Mouse (Mus musculus) MEL (cell line): ENCODE data around the gene Rgs6. TPM values are rescaled to one million over a fixed set of nuclear protein-coding genes. Genes with fewer than 3 reads are reported as not detected.

Experiments
- DNase-seq: peaks from one replicate; pipeline ENCODE4 v3.0.0; 2011; ENCODE audit warnings: low read depth, low spot score
- H3K27ac ChIP-seq: 2 replicates; pipeline ENCODE4 v1.5.1; 2012; ENCODE audit warnings: low read depth, mild to moderate bottlenecking, control low read depth, low read length, moderate library complexity; ENCODE audit not compliant: control insufficient read depth
- H3K27me3 ChIP-seq, 2 experiments: fragments of 150-350 bp in 1 of 2; sonication (generic) in 1 of 2; 2 replicates each; pipeline ENCODE4 v1.6.1; 2012; ENCODE audit warnings: low read length in 2 of 2, mild to moderate bottlenecking in 2 of 2, improper control_type of control experiment in 1 of 2, moderate library complexity in 1 of 2; ENCODE audit not compliant: insufficient read depth in 2 of 2, control insufficient read depth in 1 of 2
- H3K36me3 ChIP-seq, 2 experiments: 2 replicates each; pipeline ENCODE4 v1.6.1; 2012 to 2014; ENCODE audit warnings: low read length in 2 of 2, improper control_type of control experiment in 1 of 2, inconsistent platforms in 1 of 2, mild to moderate bottlenecking in 1 of 2; ENCODE audit not compliant: insufficient read depth in 2 of 2, control insufficient read depth in 1 of 2
- H3K4me1 ChIP-seq, 2 experiments: fragments of 150-350 bp in 1 of 2; sonication (generic) in 1 of 2; 2 replicates each; pipeline ENCODE4 v1.6.1; 2012; ENCODE audit warnings: low read length in 2 of 2, improper control_type of control experiment in 1 of 2, mild to moderate bottlenecking in 1 of 2; ENCODE audit not compliant: insufficient read depth in 2 of 2, control insufficient read depth in 1 of 2
- H3K4me3 ChIP-seq, 2 experiments: fragments of 150-350 bp in 1 of 2; sonication (generic) in 1 of 2; 2 replicates each; pipeline ENCODE4 v1.5.1; 2012; ENCODE audit warnings: low read depth in 2 of 2, low read length in 2 of 2, mild to moderate bottlenecking in 2 of 2, moderate library complexity in 2 of 2, control low read depth in 1 of 2, improper control_type of control experiment in 1 of 2; ENCODE audit not compliant: control insufficient read depth in 1 of 2, insufficient read depth in 1 of 2
- H3K79me2 ChIP-seq: 2 replicates; pipeline ENCODE4 v1.6.1; 2012; ENCODE audit warnings: mild to moderate bottlenecking, low read length, moderate library complexity; ENCODE audit not compliant: control insufficient read depth, poor library complexity, insufficient read depth
- H3K9ac ChIP-seq: 2 replicates; pipeline ENCODE4 v1.6.1; 2012; ENCODE audit warnings: low read depth, mild to moderate bottlenecking, control low read depth, low read length, moderate library complexity; ENCODE audit not compliant: control insufficient read depth, poor library complexity, severe bottlenecking
- H3K9me3 ChIP-seq: fragments of 150-350 bp; sonication (generic); replicated peaks from 2 replicates; pipeline ENCODE4 v1.6.1; 2012; ENCODE audit warnings: mild to moderate bottlenecking, low read length, improper control_type of control experiment, moderate library complexity; ENCODE audit not compliant: insufficient read depth
- BHLHE40 ChIP-seq: IDR thresholded peaks from 2 replicates; pipeline ENCODE4 v1.6.1; 2012; ENCODE audit warnings: low read depth, mild to moderate bottlenecking, inconsistent platforms, low read length, improper control_type of control experiment, borderline replicate concordance
- ELF1 ChIP-seq: IDR thresholded peaks from 2 replicates; pipeline ENCODE4 v1.6.1; 2014; ENCODE audit warnings: low read depth, mild to moderate bottlenecking, inconsistent platforms, low read length, improper control_type of control experiment, moderate library complexity
- GABPA ChIP-seq: IDR thresholded peaks from 2 replicates; pipeline ENCODE4 v1.6.1; 2012; ENCODE audit warnings: low read depth, mild to moderate bottlenecking, inconsistent platforms, low read length, improper control_type of control experiment, moderate library complexity
- GATA1 ChIP-seq: IDR thresholded peaks from 2 replicates; pipeline ENCODE4 v1.6.1; 2011; ENCODE audit warnings: low read depth, low read length, improper control_type of control experiment
- JUND ChIP-seq: IDR thresholded peaks from 2 replicates; pipeline ENCODE4 v1.6.1; 2011; ENCODE audit warnings: low read depth, mild to moderate bottlenecking, improper control_type of control experiment, low read length
- KAT2A ChIP-seq: conservative IDR thresholded peaks from 2 replicates; pipeline ENCODE4 v1.6.1; 2012; ENCODE audit warnings: low read depth, low read length, improper control_type of control experiment, inconsistent platforms
- MAX ChIP-seq: IDR thresholded peaks from 2 replicates; pipeline ENCODE4 v1.6.1; 2011; ENCODE audit warnings: low read length, improper control_type of control experiment
- MAZ ChIP-seq: IDR thresholded peaks from 2 replicates; pipeline ENCODE4 v1.6.1; 2012; ENCODE audit warnings: low read depth, mild to moderate bottlenecking, inconsistent platforms, low read length, improper control_type of control experiment
- NRF1 ChIP-seq: IDR thresholded peaks from 2 replicates; pipeline ENCODE4 v1.6.1; 2014; ENCODE audit warnings: low read depth, mild to moderate bottlenecking, inconsistent platforms, low read length, improper control_type of control experiment, moderate library complexity; ENCODE audit not compliant: poor library complexity, insufficient read depth, severe bottlenecking
- POLR2AphosphoS5 ChIP-seq: IDR thresholded peaks from 2 replicates; pipeline ENCODE4 v1.6.1; 2012; ENCODE audit warnings: low read depth, borderline replicate concordance, mild to moderate bottlenecking, inconsistent platforms, low read length, moderate library complexity, mixed read lengths
- RCOR1 ChIP-seq: IDR thresholded peaks from 2 replicates; pipeline ENCODE4 v1.6.1; 2012; ENCODE audit warnings: low read depth, mild to moderate bottlenecking, inconsistent platforms, low read length, improper control_type of control experiment
- TAL1 ChIP-seq: IDR thresholded peaks from 2 replicates; pipeline ENCODE4 v1.6.1; 2012; ENCODE audit warnings: mild to moderate bottlenecking, inconsistent platforms, low read length, moderate library complexity, mixed read lengths
- TCF12 ChIP-seq: IDR thresholded peaks from 2 replicates; pipeline ENCODE4 v1.6.1; 2014; ENCODE audit warnings: low read depth, mild to moderate bottlenecking, inconsistent platforms, low read length, improper control_type of control experiment, moderate library complexity
- UBTF ChIP-seq: IDR thresholded peaks from 2 replicates; pipeline ENCODE4 v1.6.1; 2012; ENCODE audit warnings: low read depth, mild to moderate bottlenecking, inconsistent platforms, low read length, improper control_type of control experiment, moderate library complexity, borderline replicate concordance; ENCODE audit not compliant: insufficient read depth
- USF1 ChIP-seq: IDR thresholded peaks from 2 replicates; pipeline ENCODE4 v1.6.1; 2014; ENCODE audit warnings: low read depth, mild to moderate bottlenecking, inconsistent platforms, low read length, improper control_type of control experiment, moderate library complexity
- USF2 ChIP-seq, 2 experiments: IDR thresholded peaks; 2 replicates each; pipeline ENCODE4 v1.6.1; 2011 to 2012; ENCODE audit warnings: improper control_type of control experiment in 2 of 2, low read length in 2 of 2, borderline replicate concordance in 1 of 2, inconsistent platforms in 1 of 2, low read depth in 1 of 2, mild to moderate bottlenecking in 1 of 2; ENCODE audit not compliant: insufficient read depth in 1 of 2
- ZKSCAN1 ChIP-seq: IDR thresholded peaks from 2 replicates; pipeline ENCODE4 v1.6.1; 2012; ENCODE audit warnings: low read depth, mild to moderate bottlenecking, inconsistent platforms, low read length, improper control_type of control experiment, moderate library complexity
- polyA plus RNA-seq, 2 experiments: library from polyadenylated mRNA; stranded (reverse) in 1 of 2; unstranded in 1 of 2; fragments of >175 nt in 1 of 2; fragments of >200 nt in 1 of 2; gene quantifications; 2 replicates each; pipeline versions ENCODE4 v1.2.1 to v1.2.4; 2012; ENCODE audit warnings: low replicate concordance in 2 of 2, low read depth in 1 of 2; ENCODE audit not compliant: insufficient read length in 2 of 2, insufficient read depth in 1 of 2, missing spikeins in 1 of 2
- total RNA-seq: library from RNA; depleted of rRNA; stranded (reverse); fragments of 300-350 nt; gene quantifications from 2 replicates; pipeline ENCODE4 v1.2.3, GENCODE M21; 2012

The Rgs6 gene
- total and polyA plus RNA-seq, 3 experiments: not detected

GRCm38 (mm10) chr12:82905773-82906172, 317.7 kb downstream of the Rgs6 start:
- TF ChIP-seq BHLHE40 (no peak), KAT2A (no peak)
- H3K27me3 ChIP-seq: peaks cover 0 to 1% of the 10 kb centered on the region in 2 experiments; a peak in 3 of 4 replicates
- DNase-seq: no peak

GRCm38 (mm10) chr12:82910846-82911245, 322.8 kb downstream of the Rgs6 start:
- no peak for DNase-seq
- H3K9me3 ChIP-seq: no peaks in the 10 kb centered on the region
- H3K9ac ChIP-seq: no peak overlapping the region
- H3K79me2 ChIP-seq: no peaks in the 10 kb centered on the region
- 0 out of 4 replicates have a peak, but pooled peaks cover 0 to 2% of the 10 kb centered on the region in 2 experiments for H3K27me3 ChIP-seq
- no peaks in the 10 kb centered on the region for H3K4me1 ChIP-seq
- no peak for TF ChIP-seq TAL1
- no peak for TF ChIP-seq MAZ
- no peak for TF ChIP-seq GATA1
- TF ChIP-seq NRF1: no peak
- no peak for TF ChIP-seq USF1
- TF ChIP-seq POLR2AphosphoS5: no peak
- TF ChIP-seq JUND: no peak
- TF ChIP-seq ELF1: no peak
- TF ChIP-seq KAT2A: no peak
- TF ChIP-seq TCF12: no peak
- TF ChIP-seq GABPA: no peak
- TF ChIP-seq USF2 (IDR thresholded peaks at IDR 0.05; ENCODE audit: borderline replicate concordance in 1 of 2, insufficient read depth in 1 of 2, low read depth in 1 of 2, low read length in 2 of 2): no peak
- no peak for TF ChIP-seq ZKSCAN1
- TF ChIP-seq UBTF: no peak
- no peak for TF ChIP-seq MAX
- no peak for TF ChIP-seq RCOR1
- TF ChIP-seq BHLHE40: no peak
- H3K36me3 ChIP-seq: no peaks in the 10 kb centered on the region
- no peak overlapping the region for H3K4me3 ChIP-seq
- no peak overlapping the region for H3K27ac ChIP-seq

More at GRCm38 (mm10) chr12:82905773-82906172, 317.7 kb downstream of the Rgs6 start:
- no peaks in the 10 kb centered on the region for H3K79me2 ChIP-seq
- no peak overlapping the region for H3K9ac ChIP-seq
- H3K9me3 ChIP-seq: no peaks in the 10 kb centered on the region
- H3K36me3 ChIP-seq: no peaks in the 10 kb centered on the region
- no peak overlapping the region for H3K4me3 ChIP-seq
- no peaks in the 10 kb centered on the region for H3K4me1 ChIP-seq
- H3K27ac ChIP-seq: no peak overlapping the region
